In the genomic region with DNA sequence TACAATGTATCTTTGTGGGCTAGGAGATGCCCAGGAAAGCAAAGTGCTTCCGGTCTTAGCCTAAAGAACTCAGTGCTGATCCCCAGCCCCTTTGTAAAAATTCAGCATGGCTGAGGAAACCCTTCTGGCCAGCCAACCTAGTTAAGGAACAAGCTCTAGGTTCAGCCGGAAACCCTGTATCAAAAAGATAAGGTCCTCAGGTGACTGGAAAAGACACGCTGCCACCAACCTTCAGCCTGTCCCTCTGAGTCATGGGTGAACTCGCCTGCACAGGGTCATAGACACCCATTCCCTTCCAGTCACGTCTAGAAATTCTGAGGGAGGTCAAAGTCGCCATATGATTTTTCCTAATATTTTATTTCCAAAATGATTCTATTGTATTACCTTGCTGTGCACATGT, we compare ENCODE assay signal across 31 mouse cellular contexts.
"Had no signal": no experiment of that assay in that cellular context is flagged by ENCODE, and none has a peak within 500 bp of the region (broad histone marks: within the 10 kb centered on the region; RNA-seq: fewer than 3 reads in every experiment).

No protein-coding gene starts in this region.

- H3K27me3 ChIP-seq: limb, embryonic 12.5 days; limb, embryonic 13.5 days; limb, embryonic 15.5 days; liver, embryonic 13.5 days; liver, embryonic 15.5 days; lung, embryonic 15.5 days; midbrain, embryonic 12.5 days; midbrain, embryonic 15.5 days had no signal

- H3K36me3 ChIP-seq: limb, embryonic 10.5 days; limb, embryonic 12.5 days; limb, embryonic 13.5 days; limb, embryonic 15.5 days; liver, embryonic 12.5 days; liver, embryonic 13.5 days; liver, embryonic 15.5 days; lung, embryonic 15.5 days; midbrain, embryonic 10.5 days; midbrain, embryonic 12.5 days; midbrain, embryonic 13.5 days; midbrain, embryonic 15.5 days had no signal

- DNase-seq: left cerebral cortex, postnatal 4 days; liver; liver, embryonic 13.5 days; liver, postnatal 0 days; lung, adult 18-20 months; lung, adult 2 months; lung, embryonic 14.5 days; lung, postnatal 10 days; lung, postnatal 14 days; lung, postnatal 36 days; lung, postnatal 4 days; midbrain, embryonic 14.5 days had no signal

- H3K4me3 ChIP-seq: limb, embryonic 10.5 days; limb, embryonic 12.5 days; limb, embryonic 13.5 days; limb, embryonic 15.5 days; liver, embryonic 12.5 days; liver, embryonic 13.5 days; liver, embryonic 15.5 days; lung, embryonic 15.5 days; megakaryocyte, embryonic 14.5 days; midbrain, embryonic 10.5 days; midbrain, embryonic 12.5 days; midbrain, embryonic 13.5 days; midbrain, embryonic 15.5 days; myocyte had no signal

- H3K4me1 ChIP-seq: limb, embryonic 10.5 days; limb, embryonic 12.5 days; limb, embryonic 13.5 days; limb, embryonic 15.5 days; liver, embryonic 12.5 days; liver, embryonic 13.5 days; liver, embryonic 15.5 days; lung, embryonic 15.5 days; midbrain, embryonic 10.5 days; midbrain, embryonic 12.5 days; midbrain, embryonic 13.5 days; midbrain, embryonic 15.5 days had no signal

- H3K9ac ChIP-seq: limb, embryonic 12.5 days; limb, embryonic 13.5 days; limb, embryonic 15.5 days; liver, embryonic 12.5 days; liver, embryonic 13.5 days; liver, embryonic 14.5 days; liver, embryonic 15.5 days; liver, postnatal 0 days; lung, embryonic 14.5 days; lung, embryonic 15.5 days; midbrain, embryonic 12.5 days; midbrain, embryonic 13.5 days; midbrain, embryonic 15.5 days had no signal

- H3K9me3 ChIP-seq: limb, embryonic 10.5 days; limb, embryonic 12.5 days; limb, embryonic 13.5 days; limb, embryonic 15.5 days; liver, embryonic 12.5 days; liver, embryonic 13.5 days; liver, embryonic 15.5 days; lung, embryonic 15.5 days; megakaryocyte, embryonic 14.5 days; midbrain, embryonic 10.5 days; midbrain, embryonic 12.5 days; midbrain, embryonic 13.5 days; midbrain, embryonic 15.5 days had no signal

- H3K4me2 ChIP-seq: limb, embryonic 12.5 days; limb, embryonic 13.5 days; limb, embryonic 15.5 days; liver, embryonic 11.5 days; liver, embryonic 12.5 days; liver, embryonic 13.5 days; liver, embryonic 15.5 days; lung, embryonic 14.5 days; lung, embryonic 15.5 days; midbrain, embryonic 11.5 days; midbrain, embryonic 12.5 days; midbrain, embryonic 13.5 days; midbrain, embryonic 15.5 days had no signal

- H3K27ac ChIP-seq: limb, embryonic 10.5 days; limb, embryonic 12.5 days; limb, embryonic 13.5 days; limb, embryonic 15.5 days; liver, embryonic 12.5 days; liver, embryonic 13.5 days; liver, embryonic 14.5 days; liver, embryonic 15.5 days; lung, embryonic 15.5 days; macrophage; midbrain, embryonic 10.5 days; midbrain, embryonic 12.5 days; midbrain, embryonic 13.5 days; midbrain, embryonic 15.5 days had no signal

- ATAC-seq: liver, embryonic 12.5 days; liver, postnatal 0 days; lung, postnatal 0 days; midbrain, embryonic 13.5 days; midbrain, embryonic 15.5 days; midbrain, embryonic 16.5 days had no signal
